Mouse (Mus musculus) lung, postnatal 10 days (tissue): ENCODE measurements around the gene Gm4450.
A peak's percentile ranks its signal among the peaks of the same experiment; 100 is the strongest.
"Not testable (repeated sequence)": the region's sequence is repeated elsewhere in the genome, so short reads cannot be mapped to it uniquely, and the experiment has no call there.

Source experiments
- DNase-seq: peaks from one replicate; pipeline ENCODE4 v3.0.0; 2021

Gene Gm4450

GRCm38 (mm10) chr3:98457026-98457425 lies at the start of gene Gm4450:
Gm4450 (minus strand) TSS chr3:98457126.
- not testable (repeated sequence) for DNase-seq

DNA sequence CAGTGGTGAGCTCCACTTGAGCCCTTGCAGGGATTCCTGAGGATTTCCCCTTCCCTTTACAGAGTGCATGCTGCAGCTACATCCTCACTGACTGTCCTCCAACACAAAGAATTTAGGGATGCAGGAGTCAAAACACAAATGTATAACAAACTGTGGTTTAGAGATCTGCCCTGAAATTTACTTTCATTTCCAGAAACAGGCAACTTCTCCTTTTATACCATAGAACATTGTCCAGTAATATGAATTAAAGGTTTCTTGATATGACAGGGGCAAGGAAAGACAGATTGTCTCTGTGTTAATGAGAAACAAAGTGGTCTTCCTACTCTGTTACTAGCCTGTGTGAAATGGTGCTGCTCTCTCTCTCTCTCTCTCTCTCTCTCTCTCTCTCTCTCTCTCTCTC lies 40.5 kb upstream of the Gm4450 start:
- DNase-seq = not testable (repeated sequence)

GRCm38 (mm10) chr3:98496762-98497161 lies 39.8 kb upstream of the Gm4450 start:
- not testable (repeated sequence) for DNase-seq

- not testable (repeated sequence) for DNase-seq
Observed at GRCm38 (mm10) chr3:98495055-98495454, 38.1 kb upstream of the Gm4450 start.

- not testable (repeated sequence) for DNase-seq
Observed at GRCm38 (mm10) chr3:98494184-98494583, 37.3 kb upstream of the Gm4450 start.

GRCm38 (mm10) chr3:98471499-98471898 lies 14.6 kb upstream of the Gm4450 start:
- not testable (repeated sequence) for DNase-seq

- not testable (repeated sequence) for DNase-seq
Observed at GRCm38 (mm10) chr3:98471057-98471456, 14.1 kb upstream of the Gm4450 start.

GRCm38 (mm10) chr3:98469323-98469722 lies 12.4 kb upstream of the Gm4450 start:
- not testable (repeated sequence) for DNase-seq

DNA sequence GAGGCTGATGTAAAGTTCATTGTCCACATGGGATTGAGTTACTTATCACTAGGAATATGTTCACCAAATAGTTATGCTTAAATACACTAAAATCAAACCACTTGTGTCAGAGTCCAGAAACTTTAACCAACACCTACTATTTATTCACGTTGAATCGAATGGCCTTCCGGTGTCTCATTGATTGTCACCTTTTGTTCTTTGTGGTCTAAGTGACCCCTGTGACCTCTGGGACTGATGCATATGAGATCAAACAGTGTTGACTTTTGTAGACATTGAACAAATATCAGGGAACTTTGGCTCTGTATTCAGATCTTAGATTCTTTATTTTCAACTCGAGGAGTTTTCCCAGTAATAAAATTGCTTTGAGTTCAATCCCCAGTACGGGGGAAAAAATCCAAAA lies 3.1 kb downstream of the Gm4450 start:
- DNase-seq = not testable (repeated sequence)

DNA sequence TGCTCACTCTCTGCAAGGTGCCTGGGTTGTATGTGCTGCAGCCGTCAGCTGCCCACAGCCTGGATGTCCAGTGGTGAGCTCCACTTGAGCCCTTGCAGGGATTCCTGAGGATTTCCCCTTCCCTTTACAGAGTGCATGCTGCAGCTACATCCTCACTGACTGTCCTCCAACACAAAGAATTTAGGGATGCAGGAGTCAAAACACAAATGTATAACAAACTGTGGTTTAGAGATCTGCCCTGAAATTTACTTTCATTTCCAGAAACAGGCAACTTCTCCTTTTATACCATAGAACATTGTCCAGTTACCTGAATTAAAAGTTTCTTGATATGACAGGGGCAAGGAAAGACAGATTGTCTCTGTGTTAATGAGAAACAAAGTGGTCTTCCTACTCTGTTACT lies 13.0 kb downstream of the Gm4450 start:
- not testable (repeated sequence) for DNase-seq

- not testable (repeated sequence) for DNase-seq
Observed at GRCm38 (mm10) chr3:98443149-98443779, 13.7 kb downstream of the Gm4450 start.

DNA sequence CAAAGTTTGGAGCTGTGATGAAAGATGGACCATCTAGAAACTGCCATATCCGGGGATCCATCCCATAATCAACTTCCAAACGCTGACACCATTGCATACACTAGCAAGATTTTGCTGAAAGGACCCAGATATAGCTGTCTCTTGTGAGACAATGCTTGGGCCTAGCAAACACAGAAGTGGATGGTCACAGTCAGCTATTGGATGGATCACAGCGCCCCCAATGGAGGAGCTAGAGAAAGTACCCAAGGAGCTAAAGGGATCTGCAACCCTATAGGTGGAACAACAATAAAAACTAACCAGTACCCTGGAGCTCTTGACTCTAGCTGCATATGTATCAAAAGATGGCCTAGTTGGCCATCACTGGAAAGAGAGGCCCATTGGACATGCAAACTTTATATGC lies 14.7 kb downstream of the Gm4450 start:
- not testable (repeated sequence) for DNase-seq

- no peak for DNase-seq
Observed at GRCm38 (mm10) chr3:98435030-98435429, 21.9 kb downstream of the Gm4450 start.

DNA sequence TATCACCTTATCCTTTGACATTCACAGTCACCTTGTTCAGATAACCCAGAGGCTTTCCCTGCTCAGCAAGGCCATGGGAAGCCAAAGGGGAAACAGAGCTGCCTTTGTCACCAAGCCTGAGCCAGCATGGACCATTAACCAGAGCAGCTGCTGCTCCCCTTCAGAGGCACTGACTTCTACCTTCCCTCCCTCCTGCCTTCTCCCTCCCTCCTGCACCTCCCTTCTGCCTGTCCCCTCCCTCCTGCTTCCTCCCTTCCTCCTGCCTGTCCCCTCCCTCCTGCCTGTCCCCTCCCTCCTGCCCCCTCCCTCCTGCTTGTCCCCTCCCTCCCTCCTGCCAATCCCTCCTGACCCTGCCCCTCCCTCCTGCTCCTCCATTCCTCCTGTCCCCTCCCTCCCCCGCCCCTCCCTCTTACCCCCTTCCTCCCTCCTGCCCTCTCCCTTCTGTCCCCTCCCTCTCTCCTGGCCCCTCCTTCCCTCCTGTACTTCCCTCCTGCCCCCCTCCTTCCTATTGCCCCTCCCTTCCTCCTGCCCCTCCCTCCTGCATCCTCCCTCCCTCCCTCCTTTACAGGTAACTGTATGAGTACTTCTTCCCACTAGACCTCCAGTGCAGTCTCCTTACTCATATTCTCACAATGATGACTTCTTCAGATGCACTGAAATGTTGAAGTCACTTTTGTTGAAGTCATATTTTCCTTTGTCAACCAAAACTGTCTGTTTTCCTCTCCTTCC lies 22.7 kb downstream of the Gm4450 start:
- no peak for DNase-seq

- DNase-seq = no peak
Observed at GRCm38 (mm10) chr3:98428928-98429525, 27.9 kb downstream of the Gm4450 start.

DNA sequence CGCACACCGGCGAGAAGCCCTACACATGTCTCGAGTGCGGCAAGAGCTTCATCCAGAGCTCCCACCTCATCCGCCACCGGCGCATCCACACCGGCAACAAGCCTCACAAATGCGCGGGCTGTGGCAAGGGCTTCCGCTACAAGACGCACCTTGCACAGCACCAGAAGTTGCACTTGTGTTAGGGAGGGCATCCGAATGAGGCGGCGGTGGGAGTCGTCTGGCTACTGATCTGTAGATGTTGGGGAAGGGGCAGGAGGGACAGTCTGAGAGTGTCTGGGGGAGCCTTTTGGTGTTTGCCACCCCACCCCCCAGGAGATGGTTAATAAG lies 28.5 kb downstream of the Gm4450 start:
- no peak for DNase-seq

DNA sequence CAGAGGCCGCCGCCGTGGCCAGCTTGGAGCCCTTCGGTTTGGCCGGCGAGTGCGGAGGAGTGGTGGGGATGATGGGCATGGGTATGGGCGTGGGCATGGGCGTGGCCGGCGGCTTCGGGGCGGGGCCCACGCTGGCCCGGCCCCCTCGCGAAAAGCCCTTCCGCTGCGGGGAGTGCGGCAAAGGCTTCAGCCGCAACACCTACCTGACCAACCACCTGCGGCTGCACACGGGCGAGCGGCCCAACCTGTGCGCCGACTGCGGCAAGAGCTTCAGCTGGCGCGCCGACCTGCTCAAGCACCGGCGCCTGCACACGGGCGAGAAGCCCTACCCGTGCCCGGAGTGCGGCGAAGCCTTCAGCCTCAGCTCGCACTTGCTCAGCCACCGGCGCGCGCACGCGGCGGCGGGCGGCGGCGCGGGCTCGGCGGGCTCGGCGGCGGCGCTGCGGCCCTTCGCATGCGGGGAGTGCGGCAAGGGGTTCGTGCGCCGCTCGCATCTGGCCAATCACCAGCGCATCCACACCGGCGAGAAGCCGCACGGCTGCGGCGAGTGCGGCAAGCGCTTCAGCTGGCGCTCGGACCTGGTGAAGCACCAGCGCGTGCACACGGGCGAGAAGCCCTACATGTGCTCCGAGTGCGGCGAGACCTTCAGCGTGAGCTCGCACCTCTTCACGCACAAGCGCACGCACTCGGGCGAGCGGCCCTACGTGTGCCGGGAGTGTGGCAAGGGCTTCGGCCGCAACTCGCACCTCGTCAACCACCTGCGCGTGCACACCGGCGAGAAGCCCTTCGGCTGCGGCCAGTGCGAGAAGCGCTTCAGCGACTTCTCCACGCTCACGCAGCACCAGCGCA lies 29.1 kb downstream of the Gm4450 start:
- peak; percentile 76 for DNase-seq

GRCm38 (mm10) chr3:98427260-98427599 lies 29.7 kb downstream of the Gm4450 start:
- no peak for DNase-seq

- no peak for DNase-seq
Observed at GRCm38 (mm10) chr3:98426749-98427148, 30.2 kb downstream of the Gm4450 start.

- no peak for DNase-seq
Observed at GRCm38 (mm10) chr3:98422926-98423325, 34.0 kb downstream of the Gm4450 start.

GRCm38 (mm10) chr3:98419786-98420070 lies 37.2 kb downstream of the Gm4450 start:
- no peak for DNase-seq

- no peak for DNase-seq
Observed at GRCm38 (mm10) chr3:98418991-98419785, 37.7 kb downstream of the Gm4450 start.

DNA sequence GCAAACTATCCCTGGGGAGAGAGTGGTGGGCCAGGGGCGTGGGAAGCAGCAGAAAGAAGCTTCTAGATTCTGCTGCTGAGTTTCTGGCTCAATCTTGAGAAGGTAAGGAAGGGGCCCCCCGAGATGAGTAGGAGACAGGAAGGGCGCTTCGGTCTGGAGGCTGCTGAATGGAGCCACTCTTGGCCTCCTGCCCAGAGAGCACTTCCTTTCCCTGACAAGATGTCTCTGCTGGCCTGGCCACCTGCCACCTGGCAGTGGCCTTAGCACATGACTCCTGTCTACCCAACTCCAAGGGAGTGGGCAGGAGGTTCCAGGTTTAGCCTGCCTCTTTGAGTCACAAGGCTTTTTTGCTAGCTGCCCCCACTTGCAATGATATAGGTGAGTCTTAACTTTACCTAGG lies 39.6 kb downstream of the Gm4450 start:
- DNase-seq = peak; percentile 94
